Mouse (Mus musculus): ENCODE measurements around the gene Atf4.

- TF ChIP-seq POLR2A (IDR thresholded peaks at IDR 0.05; ENCODE audit: control insufficient read depth in 1 of 2, insufficient read depth in 1 of 2, low read depth in 1 of 2, low read length in 2 of 2, poor library complexity in 1 of 2), result no peak
- no peak for TF ChIP-seq CTCF (IDR thresholded peaks at IDR 0.05 in 2 of 3, conservative IDR thresholded peaks at IDR 0.05 in 1 of 3; ENCODE audit: control insufficient read depth in 1 of 3, insufficient read depth in 1 of 3, low read depth in 2 of 3, low read length in 3 of 3, poor library complexity in 1 of 3, severe bottlenecking in 1 of 3)
- no peak for TF ChIP-seq EP300 (IDR thresholded peaks at IDR 0.05; ENCODE audit: low read depth in 1 of 2, low read length in 2 of 2)
- TF ChIP-seq GABPA (IDR thresholded peaks at IDR 0.05; ENCODE audit: low read depth, low read length), result no peak
- TF ChIP-seq CHD2 (IDR thresholded peaks at IDR 0.05; ENCODE audit: low read length), result no peak
- TF ChIP-seq JUND (IDR thresholded peaks at IDR 0.05; ENCODE audit: low read depth, low read length), result no peak
- no peak for TF ChIP-seq ZMIZ1 (IDR thresholded peaks at IDR 0.05; ENCODE audit: low read depth, low read length)
- no peak for TF ChIP-seq HCFC1 (IDR thresholded peaks at IDR 0.05; ENCODE audit: low read depth, low read length)
- no peak for TF ChIP-seq SIN3A (IDR thresholded peaks at IDR 0.05; ENCODE audit: low read length)
- no peak for TF ChIP-seq USF1 (IDR thresholded peaks at IDR 0.05; ENCODE audit: low read depth, low read length)
- TF ChIP-seq TAL1 (IDR thresholded peaks at IDR 0.05; ENCODE audit: low read length), result no peak
Observed at GRCm38 (mm10) chr15:80223751-80224150, 31.2 kb upstream of the Atf4 start.
